17 mouse cellular contexts compared by ENCODE assay signal in genomic region chr5:115957177-115957576, GRCm38 (mm10).
A peak's percentile ranks its signal among the peaks of the same experiment; 100 is the strongest.
DNase-seq lines count a peak whose midpoint lies in the region; ATAC-seq and TF ChIP-seq lines count a peak whose summit lies in the region.
"Had no signal": no experiment of that assay in that cellular context is flagged by ENCODE, and none has a peak within 500 bp of the region (broad histone marks: within the 10 kb centered on the region; RNA-seq: fewer than 3 reads in every experiment).

No protein-coding gene starts in this region.

- TF ChIP-seq CTCF in heart, adult 2 months (IDR thresholded peaks at IDR 0.05): peak; percentile 34
- TF ChIP-seq CTCF in lung, embryonic 14.5 days (IDR thresholded peaks at IDR 0.05; ENCODE audit: low read depth): peak; percentile 30
- no peak for TF ChIP-seq CTCF in lung, adult 2 months (IDR thresholded peaks at IDR 0.05; ENCODE audit: insufficient read depth, low read length)
- TF ChIP-seq CTCF in MEL (IDR thresholded peaks at IDR 0.05 in 2 of 3, conservative IDR thresholded peaks at IDR 0.05 in 1 of 3; ENCODE audit: control insufficient read depth in 1 of 3, insufficient read depth in 1 of 3, low read depth in 2 of 3, low read length in 3 of 3, poor library complexity in 1 of 3, severe bottlenecking in 1 of 3): peak; percentile 24 to 47 (median 39); a peak in 5 of 6 replicates
- TF ChIP-seq CTCF in liver, postnatal 0 days (IDR thresholded peaks at IDR 0.05; ENCODE audit: low read depth): peak; percentile 45

- H3K4me1 ChIP-seq in heart, adult 2 months (ENCODE audit: control insufficient read depth, insufficient read depth, low read length): no peaks in the 10 kb centered on the region
- H3K4me1 ChIP-seq in lung, embryonic 14.5 days (ENCODE audit: insufficient read depth): no peaks in the 10 kb centered on the region
- H3K4me1 ChIP-seq in lung, adult 2 months (ENCODE audit: control insufficient read depth, insufficient read depth, low read length): no peaks in the 10 kb centered on the region
- no peaks in the 10 kb centered on the region for H3K4me1 ChIP-seq in MEL (ENCODE audit: control insufficient read depth in 1 of 2, insufficient read depth in 2 of 2, low read length in 2 of 2)
- H3K4me1 ChIP-seq in liver, postnatal 0 days (ENCODE audit: insufficient read depth): peaks cover 3% of the 10 kb centered on the region; the same call in 1 of the 2 replicates
- H3K4me1 ChIP-seq: intestine, embryonic 15.5 days; limb, embryonic 15.5 days; neural tube, embryonic 13.5 days had no signal

- H3K79me2 ChIP-seq in heart, adult 2 months (replicated peaks; ENCODE audit: control insufficient read depth, insufficient read depth, low read length): no peaks in the 10 kb centered on the region
- H3K79me2 ChIP-seq in MEL (ENCODE audit: control insufficient read depth, insufficient read depth, low read length, poor library complexity): no peaks in the 10 kb centered on the region

- no peaks in the 10 kb centered on the region for H3K9me3 ChIP-seq in lung, embryonic 14.5 days (ENCODE audit: low read depth, low read length)
- H3K9me3 ChIP-seq in MEL (replicated peaks; ENCODE audit: insufficient read depth, low read length): no peaks in the 10 kb centered on the region
- H3K9me3 ChIP-seq in liver, postnatal 0 days (ENCODE audit: low read length): peaks cover 16% of the 10 kb centered on the region
- H3K9me3 ChIP-seq: intestine, embryonic 15.5 days; limb, embryonic 15.5 days had no signal

- peak; percentile 7 for TF ChIP-seq RAD21 in MEL (IDR thresholded peaks at IDR 0.05; ENCODE audit: low read depth, low read length)

- H3K4me3 ChIP-seq in heart, adult 2 months: no peak overlapping the region
- no peak overlapping the region for H3K4me3 ChIP-seq in lung, embryonic 14.5 days (ENCODE audit: low read depth, low read length)
- H3K4me3 ChIP-seq in lung, adult 2 months (replicated peaks; ENCODE audit: extremely low read depth, low read depth, low read length): no peak overlapping the region
- H3K4me3 ChIP-seq in MEL (ENCODE audit: control insufficient read depth in 1 of 2, insufficient read depth in 1 of 2, low read depth in 2 of 2, low read length in 2 of 2): no peak overlapping the region
- no peak overlapping the region for H3K4me3 ChIP-seq in liver, postnatal 0 days (ENCODE audit: low read depth, low read length)
- H3K4me3 ChIP-seq: intestine, embryonic 15.5 days; limb, embryonic 15.5 days; neural tube, embryonic 13.5 days had no signal

- WGBS in heart, adult 2 months: 97% methylated on average over 6 of the region's 6 CpGs
- 96% methylated on average over 6 of the region's 6 CpGs for WGBS in lung, embryonic 14.5 days
- 97% methylated on average over 6 of the region's 6 CpGs for whole genome bisulfite sequencing in lung, adult 2 months
- 94% methylated on average over 6 of the region's 6 CpGs for WGBS in liver, postnatal 0 days (ENCODE audit: insufficient replicate concordance)

- H3K27ac ChIP-seq in heart, adult 2 months: no peak overlapping the region
- no peak overlapping the region for H3K27ac ChIP-seq in lung, embryonic 14.5 days (ENCODE audit: low read depth)
- no peak overlapping the region for H3K27ac ChIP-seq in MEL (ENCODE audit: control insufficient read depth, low read depth, low read length)
- no peak overlapping the region for H3K27ac ChIP-seq in liver, postnatal 0 days (ENCODE audit: low read depth)
- H3K27ac ChIP-seq: intestine, embryonic 15.5 days; limb, embryonic 15.5 days; neural tube, embryonic 13.5 days had no signal

- no peak for TF ChIP-seq EP300 in heart, adult 2 months (IDR thresholded peaks at IDR 0.05; ENCODE audit: insufficient read depth, low read depth, low read length)
- no peak for TF ChIP-seq EP300 in MEL (IDR thresholded peaks at IDR 0.05; ENCODE audit: low read depth in 1 of 2, low read length in 2 of 2)
- no peak for TF ChIP-seq EP300 in liver, postnatal 0 days (IDR thresholded peaks at IDR 0.05; ENCODE audit: low read depth)

- no peak for DNase-seq in heart, adult 2 months
- DNase-seq in heart, postnatal 14 days: no peak
- DNase-seq in lung, embryonic 14.5 days: no peak
- no peak for DNase-seq in lung, adult 2 months
- DNase-seq in MEL (ENCODE audit: low read depth, low spot score): peak; percentile 35
- no peak for DNase-seq in liver, postnatal 0 days
- DNase-seq in spleen, adult 12 weeks (ENCODE audit: low spot score): no peak
- no peak for DNase-seq in cerebellum, postnatal 14 days
- DNase-seq: adrenal gland, postnatal 25 days; cerebellum, adult 9-10 months; gastrocnemius, postnatal 14 days; kidney, postnatal 14 days; lung, postnatal 36 days had no signal

- no peak overlapping the region for H3K4me2 ChIP-seq in lung, embryonic 14.5 days
- H3K4me2 ChIP-seq in liver, postnatal 0 days (ENCODE audit: low read depth, low read length): no peak overlapping the region
- H3K4me2 ChIP-seq: intestine, embryonic 15.5 days; limb, embryonic 15.5 days; neural tube, embryonic 13.5 days had no signal

- no peak for TF ChIP-seq POLR2A in heart, adult 2 months (IDR thresholded peaks at IDR 0.05; ENCODE audit: insufficient read depth, low read depth, low read length)
- TF ChIP-seq POLR2A in lung, adult 2 months (IDR thresholded peaks at IDR 0.05; ENCODE audit: borderline replicate concordance, extremely low read depth, low read depth, low read length): no peak
- no peak for TF ChIP-seq POLR2A in MEL (IDR thresholded peaks at IDR 0.05; ENCODE audit: control insufficient read depth in 1 of 2, insufficient read depth in 1 of 2, low read depth in 1 of 2, low read length in 2 of 2, poor library complexity in 1 of 2)

- no peaks in the 10 kb centered on the region for H3K36me3 ChIP-seq in heart, adult 2 months (ENCODE audit: control insufficient read depth, insufficient read depth, low read length)
- H3K36me3 ChIP-seq in lung, embryonic 14.5 days (ENCODE audit: insufficient read depth): peaks cover 68% of the 10 kb centered on the region
- peaks cover 0 to 15% of the 10 kb centered on the region in 2 experiments; a peak in 2 of 4 replicates for H3K36me3 ChIP-seq in MEL (ENCODE audit: control insufficient read depth in 1 of 2, insufficient read depth in 2 of 2, low read length in 2 of 2)
- peaks cover 64% of the 10 kb centered on the region for H3K36me3 ChIP-seq in liver, postnatal 0 days (replicated peaks; ENCODE audit: insufficient read depth, low read length)

- H3K9ac ChIP-seq in heart, adult 2 months (ENCODE audit: low read depth, low read length): no peak overlapping the region
- no peak overlapping the region for H3K9ac ChIP-seq in lung, embryonic 14.5 days
- H3K9ac ChIP-seq in MEL (ENCODE audit: control insufficient read depth, low read depth, low read length, poor library complexity, severe bottlenecking): no peak overlapping the region
- H3K9ac ChIP-seq in liver, postnatal 0 days (replicated peaks): no peak overlapping the region
- H3K9ac ChIP-seq: intestine, embryonic 15.5 days; limb, embryonic 15.5 days; neural tube, embryonic 13.5 days had no signal

- no peak for ATAC-seq in lung, embryonic 14.5 days (ENCODE audit: insufficient read depth)
- ATAC-seq in liver, postnatal 0 days: no peak
- ATAC-seq: activated CD4-positive, CD25-positive, alpha-beta regulatory T cell, adult 4 months; intestine, embryonic 15.5 days had no signal

- H3K27me3 ChIP-seq in heart, adult 2 months (ENCODE audit: control insufficient read depth, insufficient read depth, low read length): no peaks in the 10 kb centered on the region
- no peaks in the 10 kb centered on the region for H3K27me3 ChIP-seq in lung, embryonic 14.5 days (ENCODE audit: insufficient read depth, low read length)
- no peaks in the 10 kb centered on the region for H3K27me3 ChIP-seq in MEL (ENCODE audit: control insufficient read depth in 1 of 2, insufficient read depth in 2 of 2, low read length in 2 of 2)
- no peaks in the 10 kb centered on the region for H3K27me3 ChIP-seq in liver, postnatal 0 days (ENCODE audit: insufficient read depth, low read length)
- H3K27me3 ChIP-seq: intestine, embryonic 15.5 days; limb, embryonic 15.5 days; neural tube, embryonic 13.5 days had no signal

- intact Hi-C loops in heart, adult 2 months (cut with DNase I): no loop called here
- intact Hi-C loops in heart, postnatal 14 days (cut with DNase I): no loop called here

TF ChIP-seq in MEL, 35 proteins besides CTCF, POLR2A, EP300 and RAD21:
- TF ChIP-seq JUND (IDR thresholded peaks at IDR 0.05; ENCODE audit: low read depth, low read length): no peak
- TF ChIP-seq MYB (IDR thresholded peaks at IDR 0.05; ENCODE audit: low read depth, low read length): no peak
- no peak for TF ChIP-seq MXI1 (IDR thresholded peaks at IDR 0.05; ENCODE audit: low read depth, low read length)
- no peak for TF ChIP-seq MYC (IDR thresholded peaks at IDR 0.05; ENCODE audit: low read depth, low read length)
- no peak for TF ChIP-seq POLR2AphosphoS5 (IDR thresholded peaks at IDR 0.05; ENCODE audit: borderline replicate concordance, low read depth, low read length)
- TF ChIP-seq RCOR1 (IDR thresholded peaks at IDR 0.05; ENCODE audit: low read depth, low read length): no peak
- no peak for TF ChIP-seq NRF1 (IDR thresholded peaks at IDR 0.05; ENCODE audit: insufficient read depth, low read depth, low read length, poor library complexity, severe bottlenecking)
- TF ChIP-seq SIN3A (IDR thresholded peaks at IDR 0.05; ENCODE audit: low read length): no peak
- no peak for TF ChIP-seq NELFE (IDR thresholded peaks at IDR 0.05; ENCODE audit: low read depth, low read length)
- TF ChIP-seq GATA1 (IDR thresholded peaks at IDR 0.05; ENCODE audit: low read depth, low read length): no peak
- no peak for TF ChIP-seq ETS1 (IDR thresholded peaks at IDR 0.05; ENCODE audit: low read depth, low read length)
- no peak for TF ChIP-seq KAT2A (conservative IDR thresholded peaks at IDR 0.05; ENCODE audit: low read depth, low read length)
- no peak for TF ChIP-seq POLR2AphosphoS2 (IDR thresholded peaks at IDR 0.05; ENCODE audit: low read length)
- TF ChIP-seq TCF12 (IDR thresholded peaks at IDR 0.05; ENCODE audit: low read depth, low read length): no peak
- TF ChIP-seq TAL1 (IDR thresholded peaks at IDR 0.05; ENCODE audit: low read length): no peak
- TF ChIP-seq MEF2A (IDR thresholded peaks at IDR 0.05; ENCODE audit: extremely low read depth, insufficient replicate concordance, low read depth, low read length, poor library complexity, severe bottlenecking): no peak
- no peak for TF ChIP-seq USF2 (IDR thresholded peaks at IDR 0.05; ENCODE audit: borderline replicate concordance in 1 of 2, insufficient read depth in 1 of 2, low read depth in 1 of 2, low read length in 2 of 2)
- TF ChIP-seq E2F4 (IDR thresholded peaks at IDR 0.05; ENCODE audit: borderline replicate concordance, low read depth, low read length): no peak
- no peak for TF ChIP-seq ZKSCAN1 (IDR thresholded peaks at IDR 0.05; ENCODE audit: low read depth, low read length)
